Mouse (Mus musculus) brain, embryonic 18.5 days (tissue): ENCODE measurements at regions not wholly inside any gene's neighbourhood (a gene's known extent, or its start where the extent isn't known, plus 50 kb on each side); places are given as distances from the start of the nearest gene placed in this dataset.
A peak's percentile ranks its signal among the peaks of the same experiment; 100 is the strongest.
"Not testable (repeated sequence)": the region's sequence is repeated elsewhere in the genome, so short reads cannot be mapped to it uniquely, and the experiment has no call there.

Experiments
- DNase-seq: peaks from one replicate; pipeline ENCODE4 v3.0.0-alpha.2; 2012; ENCODE audit warnings: low read depth, low spot score

GRCm38 (mm10) chr6:109814990-109815389 lies 830.4 kb upstream of the Grm7 start:
- DNase-seq: no peak

GRCm38 (mm10) chr6:109848313-109848712 lies 797.1 kb upstream of the Grm7 start:
- DNase-seq: no peak

- DNase-seq: no peak
Measured at GRCm38 (mm10) chr6:109855806-109856205, 789.6 kb upstream of the Grm7 start.

GRCm38 (mm10) chr6:109863411-109863810 lies 782.0 kb upstream of the Grm7 start:
- no peak for DNase-seq

- DNase-seq: no peak
Measured at GRCm38 (mm10) chr6:109874187-109874586, 771.2 kb upstream of the Grm7 start.

- DNase-seq: no peak
Measured at GRCm38 (mm10) chr6:109874625-109875040, 770.7 kb upstream of the Grm7 start.

GRCm38 (mm10) chr6:109875548-109875947 lies 769.8 kb upstream of the Grm7 start:
- DNase-seq: not testable (repeated sequence)

GRCm38 (mm10) chr6:109879145-109879544 lies 766.2 kb upstream of the Grm7 start:
- peak; percentile 16 for DNase-seq

- DNase-seq: no peak
Measured at GRCm38 (mm10) chr6:109923780-109924179, 721.6 kb upstream of the Grm7 start.

- DNase-seq: no peak
Measured at GRCm38 (mm10) chr6:109948491-109948890, 696.9 kb upstream of the Grm7 start.

- peak; percentile 34 for DNase-seq
Measured at GRCm38 (mm10) chr6:109948928-109949327, 696.5 kb upstream of the Grm7 start.

- not testable (repeated sequence) for DNase-seq
Measured at GRCm38 (mm10) chr6:109957901-109958300, 687.5 kb upstream of the Grm7 start.
